Mouse (Mus musculus) thymus, postnatal 36 days (tissue): ENCODE data around the gene Tenm2.
A peak's percentile ranks its signal among the peaks of the same experiment; 100 is the strongest.

Experiments
- DNase-seq, 2 experiments: peaks; one replicate each; pipeline ENCODE4 v3.0.0; 2022; ENCODE audit warnings: mixed read lengths in 2 of 2

Gene Tenm2

GRCm38 (mm10) chr11:36560785-36561548, 674.8 kb downstream of the Tenm2 start:
- DNase-seq: no peak

GRCm38 (mm10) chr11:36557316-36557715, 678.4 kb downstream of the Tenm2 start:
- no peak for DNase-seq

GRCm38 (mm10) chr11:36553286-36553685, 682.5 kb downstream of the Tenm2 start:
- no peak for DNase-seq

- no peak for DNase-seq
Measured at GRCm38 (mm10) chr11:36550649-36551048, 685.1 kb downstream of the Tenm2 start.

GRCm38 (mm10) chr11:36549398-36550139, 686.2 kb downstream of the Tenm2 start:
- no peak for DNase-seq

GRCm38 (mm10) chr11:36548139-36548538, 687.6 kb downstream of the Tenm2 start:
- no peak for DNase-seq

- DNase-seq: no peak
Measured at GRCm38 (mm10) chr11:36538144-36538543, 697.6 kb downstream of the Tenm2 start.

- no peak for DNase-seq
Measured at GRCm38 (mm10) chr11:36537573-36538133, 698.1 kb downstream of the Tenm2 start.

GRCm38 (mm10) chr11:36535591-36535990, 700.2 kb downstream of the Tenm2 start:
- DNase-seq: no peak

- no peak for DNase-seq
Measured at GRCm38 (mm10) chr11:36531614-36532013, 704.1 kb downstream of the Tenm2 start.

GRCm38 (mm10) chr11:36527509-36527908, 708.3 kb downstream of the Tenm2 start:
- DNase-seq: no peak

- peak; percentile 5 to 8 for DNase-seq
Measured at GRCm38 (mm10) chr11:36526381-36526780, 709.4 kb downstream of the Tenm2 start.

- DNase-seq: no peak
Measured at GRCm38 (mm10) chr11:36512468-36512867, 723.3 kb downstream of the Tenm2 start.

- no peak for DNase-seq
Measured at GRCm38 (mm10) chr11:36508312-36508711, 727.5 kb downstream of the Tenm2 start.

- no peak for DNase-seq
Measured at GRCm38 (mm10) chr11:36494898-36495548, 740.7 kb downstream of the Tenm2 start.

- DNase-seq: no peak
Measured at GRCm38 (mm10) chr11:36492274-36492673, 743.5 kb downstream of the Tenm2 start.

GRCm38 (mm10) chr11:36490085-36490484, 745.7 kb downstream of the Tenm2 start:
- DNase-seq: no peak

GRCm38 (mm10) chr11:36488666-36489065, 747.1 kb downstream of the Tenm2 start:
- DNase-seq: no peak

GRCm38 (mm10) chr11:36486092-36486491, 749.7 kb downstream of the Tenm2 start:
- DNase-seq: no peak

GRCm38 (mm10) chr11:36484466-36485069, 751.2 kb downstream of the Tenm2 start:
- no peak for DNase-seq

- DNase-seq: no peak
Measured at GRCm38 (mm10) chr11:36482136-36482535, 753.6 kb downstream of the Tenm2 start.

- no peak for DNase-seq
Measured at GRCm38 (mm10) chr11:36481524-36481923, 754.2 kb downstream of the Tenm2 start.

GRCm38 (mm10) chr11:36481086-36481485, 754.7 kb downstream of the Tenm2 start:
- DNase-seq: no peak
